Mouse (Mus musculus) adrenal gland, adult 18-20 months (tissue): ENCODE measurements around the gene Olfr690. TPM values are rescaled to one million over a fixed set of nuclear protein-coding genes. Genes with fewer than 3 reads are reported as not detected.
"Not testable (repeated sequence)": the region's sequence is repeated elsewhere in the genome, so short reads cannot be mapped to it uniquely, and the experiment has no call there.

ENCODE experiments used
- DNase-seq, 2 experiments: peaks; one replicate each; pipeline ENCODE4 v3.0.0; 2021 to 2022; ENCODE audit warnings: low spot score in 2 of 2
- long read RNA-seq, 2 experiments: library from polyadenylated mRNA; stranded (forward); transcript quantifications; one replicate each; pipeline ENCODE4 v2.0.0; 2021
- total RNA-seq, 2 experiments: library from RNA; stranded (reverse); gene quantifications; 1 replicate in 1 of 2; 2 replicates in 1 of 2; pipeline ENCODE4 v1.2.3; 2021

The Olfr690 gene
- not detected for total RNA-seq
- long read RNA-seq, experiment 1 = 0 reads
- long read RNA-seq, experiment 2 = 0 reads

DNA sequence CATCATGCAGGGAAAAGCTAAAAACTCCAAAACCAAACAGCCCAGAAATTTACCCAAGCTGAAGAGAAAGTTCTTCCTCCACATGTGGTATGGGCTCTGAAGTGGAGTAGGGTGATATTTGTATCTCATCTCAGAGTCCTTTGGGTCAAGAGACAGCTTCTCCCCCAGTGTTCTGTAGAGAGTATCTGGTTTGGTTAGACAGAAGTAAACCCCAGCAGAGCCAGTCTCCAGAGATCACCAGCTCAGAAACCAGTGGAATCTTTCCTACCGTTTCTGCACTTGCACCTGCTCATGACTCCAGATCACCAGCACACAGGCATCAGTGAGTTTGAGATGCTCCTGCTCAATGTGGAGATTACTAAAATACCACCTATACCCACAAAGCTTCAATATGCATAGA lies at the start of gene Olfr690:
TSS of gene Olfr690 (minus strand) at position 101 of the 400 bp plus-strand sequence.
- no peak for DNase-seq

DNA sequence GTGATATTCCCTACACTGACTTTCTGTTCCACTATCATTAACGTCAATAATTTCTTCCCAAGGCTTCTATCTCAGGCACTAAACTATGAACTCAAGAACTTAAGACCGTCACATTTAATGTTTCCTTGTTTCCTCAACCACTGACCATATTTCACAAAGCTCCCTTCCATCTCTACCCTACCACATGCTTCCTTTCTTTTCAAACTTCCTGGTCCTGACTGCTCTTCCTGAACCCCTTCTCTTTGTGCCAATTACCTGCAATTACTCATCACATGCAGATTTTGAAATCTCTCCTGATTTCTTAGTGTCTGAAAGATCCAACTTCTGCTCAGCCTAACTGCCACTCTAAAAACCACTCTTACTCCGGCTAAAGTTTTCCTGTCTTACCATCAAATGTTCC lies 46.4 kb upstream of the Olfr690 start:
- DNase-seq = no peak

DNA sequence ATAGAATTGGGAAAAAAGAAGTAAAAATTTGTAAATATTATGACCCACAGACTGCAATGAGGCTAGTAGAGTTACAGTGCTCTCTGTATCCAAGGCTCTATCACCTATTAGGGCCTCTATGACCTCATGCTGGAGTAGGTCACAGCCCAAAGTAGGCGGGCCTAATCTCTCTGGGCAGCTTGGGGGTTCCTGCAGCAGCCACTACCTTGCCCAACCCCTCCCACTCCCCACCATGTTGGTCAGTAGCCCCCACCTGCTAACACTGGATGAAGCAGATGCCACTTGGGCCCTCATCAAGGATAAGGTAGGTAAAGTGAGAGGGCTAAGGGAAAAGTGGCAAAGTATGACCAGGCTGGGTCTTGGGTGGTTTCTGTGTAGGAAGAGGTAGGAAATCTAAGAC lies 41.0 kb upstream of the Olfr690 start, which contains the start of gene Gm5901:
TSS of gene Gm5901 (plus strand) at position 173 of the 400 bp plus-strand sequence.
- no peak for DNase-seq

DNA sequence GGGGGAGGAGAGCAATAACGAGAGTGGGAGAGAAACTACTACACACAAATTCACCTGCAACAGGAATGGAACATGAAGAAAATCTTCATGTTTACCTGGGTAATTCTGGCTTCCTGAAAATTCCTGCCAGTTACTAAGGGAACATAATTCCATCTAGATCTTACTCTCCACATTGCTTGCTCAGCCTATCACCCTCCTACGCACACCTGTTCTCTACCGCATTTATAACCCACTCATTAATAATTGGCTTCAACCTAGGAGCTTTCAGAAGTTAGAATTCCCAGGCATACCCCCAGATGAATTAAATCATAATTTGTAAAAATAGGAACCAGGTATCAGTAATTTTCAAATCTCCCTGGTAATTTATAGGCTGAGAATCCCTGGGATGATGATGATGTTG lies 40.1 kb upstream of the Olfr690 start:
- DNase-seq = no peak

DNA sequence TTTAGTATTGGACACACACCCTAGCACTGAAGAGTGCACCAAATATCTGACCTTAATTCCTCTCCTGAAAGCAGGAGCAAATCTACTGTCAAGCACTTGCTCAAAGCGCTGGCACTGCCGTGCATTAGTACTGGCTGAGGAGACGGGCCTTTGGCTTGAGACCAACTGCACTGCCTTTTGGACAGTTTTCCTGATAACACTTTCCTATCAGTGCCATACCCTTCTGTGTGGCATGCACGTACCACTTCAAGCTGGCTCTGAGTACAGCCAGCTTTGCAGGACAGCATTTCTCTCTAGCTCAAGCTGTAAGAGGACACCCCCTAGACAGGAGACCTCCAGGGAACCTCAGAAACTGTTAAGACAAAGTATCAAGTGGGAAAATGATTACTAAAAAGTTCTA lies 39.6 kb upstream of the Olfr690 start:
- DNase-seq = no peak

DNA sequence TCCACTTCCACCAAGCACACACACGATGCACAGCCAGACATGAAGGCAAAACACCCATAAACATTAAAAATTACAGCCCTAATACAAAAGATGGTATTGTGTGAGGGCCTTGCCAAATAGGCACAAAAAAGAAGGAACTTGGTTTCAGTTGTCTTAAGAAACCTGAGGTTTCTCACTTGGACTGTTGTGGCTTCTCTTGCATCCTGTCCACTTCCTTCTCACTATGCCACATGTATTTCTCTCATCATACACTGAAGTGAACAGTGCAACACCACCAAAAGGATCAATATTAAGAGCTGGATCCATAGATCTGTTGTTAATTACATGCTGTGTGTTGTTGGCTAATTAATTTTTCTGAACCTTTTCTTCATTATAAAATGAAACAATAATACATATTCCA lies 39.0 kb upstream of the Olfr690 start:
- DNase-seq = no peak

DNA sequence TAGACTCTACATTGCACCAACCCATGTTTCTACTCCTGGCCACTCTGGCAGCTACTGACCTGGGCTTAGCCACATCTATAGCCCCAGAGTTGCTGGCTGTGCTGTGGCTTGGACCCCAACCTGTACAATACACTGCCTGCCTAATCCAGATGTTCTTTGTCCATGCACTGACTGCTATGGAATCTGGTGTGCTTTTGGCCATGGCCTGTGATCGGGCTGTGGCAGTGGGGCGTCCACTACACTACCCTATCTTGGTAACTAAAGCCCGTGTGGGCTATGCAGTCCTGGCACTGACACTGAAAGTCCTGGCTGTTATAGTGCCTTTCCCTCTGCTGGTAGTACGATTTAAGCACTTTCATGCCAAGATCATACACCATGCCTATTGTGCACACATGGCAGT lies 34.6 kb upstream of the Olfr690 start:
- DNase-seq = no peak

DNA sequence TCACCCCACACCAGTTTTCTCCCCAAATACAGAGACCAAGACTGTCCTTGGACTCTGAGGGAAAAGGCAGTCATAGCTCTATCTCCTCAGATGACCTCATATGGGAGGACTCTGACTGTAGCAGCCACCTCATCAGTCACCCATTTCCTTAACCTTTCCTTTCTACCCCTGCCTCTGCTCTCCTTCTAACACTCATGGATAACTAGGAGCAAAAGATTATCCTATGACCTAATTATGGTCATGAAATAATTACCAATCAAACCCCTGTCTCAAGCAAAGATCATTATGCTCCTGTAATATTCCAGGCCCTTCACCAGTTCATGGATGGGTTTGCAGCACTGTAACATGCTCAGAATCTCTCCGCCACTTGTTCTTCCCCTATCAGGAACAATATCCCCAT lies 34.0 kb upstream of the Olfr690 start, which contains the start of gene Olfr692:
TSS of gene Olfr692 (plus strand) at position 301 of the 400 bp plus-strand sequence.
- no peak for DNase-seq

DNA sequence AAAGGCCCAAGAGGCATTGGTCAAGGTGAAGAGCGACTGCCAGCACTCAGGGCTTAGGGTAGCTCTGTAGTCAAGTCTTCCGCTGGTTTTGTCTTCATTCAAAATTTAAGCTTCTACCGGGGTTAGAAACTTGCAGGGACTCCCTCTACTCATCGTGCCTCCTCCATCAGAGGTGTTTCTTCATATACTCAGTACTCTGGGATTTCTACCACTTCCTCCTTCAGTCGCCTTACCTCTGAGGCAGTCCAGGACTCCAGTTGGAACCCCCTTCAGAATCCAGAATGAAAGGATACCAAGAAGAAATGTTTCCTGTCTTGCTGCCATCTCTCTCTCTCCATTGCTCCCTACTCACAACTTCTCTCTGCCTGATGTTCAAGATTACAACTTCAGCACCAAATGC lies 33.4 kb upstream of the Olfr690 start:
- DNase-seq = no peak

DNA sequence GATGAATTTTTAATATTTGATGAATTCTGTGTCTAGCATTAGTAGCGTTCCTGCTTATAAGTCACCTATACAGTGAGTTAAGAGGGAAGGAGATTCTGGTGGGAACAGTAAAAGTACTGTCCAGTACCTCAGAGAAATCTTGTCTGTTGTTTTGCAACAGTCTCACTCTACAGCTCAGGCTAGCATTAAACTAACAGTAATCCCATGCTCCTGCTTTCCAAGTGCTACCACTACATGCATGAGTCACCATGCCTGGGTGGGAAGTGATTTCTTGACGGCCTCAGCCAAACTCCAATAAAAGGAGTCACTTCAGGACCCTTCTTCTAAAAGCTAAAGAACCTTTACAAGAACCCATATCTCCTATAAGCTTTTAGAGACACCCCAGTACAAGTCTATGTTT lies 27.8 kb upstream of the Olfr690 start:
- no peak for DNase-seq

DNA sequence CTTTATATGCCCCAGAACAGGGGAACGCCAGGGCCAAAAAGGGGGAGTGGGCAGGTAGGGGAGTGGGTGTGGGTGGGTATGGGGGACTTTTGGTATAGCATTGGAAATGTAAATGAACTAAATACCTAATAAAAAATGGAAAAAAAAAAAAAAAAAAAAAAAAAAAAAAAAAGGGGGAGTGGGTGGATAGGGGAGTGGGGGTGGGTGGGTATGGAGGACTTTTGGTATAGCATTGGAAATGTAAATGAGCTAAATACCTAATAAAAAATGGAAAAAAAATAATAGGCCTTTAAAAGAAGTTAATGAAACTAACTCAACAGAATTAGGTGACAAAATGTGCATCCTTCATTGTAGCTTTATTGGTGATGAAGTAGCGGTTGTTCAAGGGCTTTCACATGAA lies 22.6 kb upstream of the Olfr690 start:
- not testable (repeated sequence) for DNase-seq

DNA sequence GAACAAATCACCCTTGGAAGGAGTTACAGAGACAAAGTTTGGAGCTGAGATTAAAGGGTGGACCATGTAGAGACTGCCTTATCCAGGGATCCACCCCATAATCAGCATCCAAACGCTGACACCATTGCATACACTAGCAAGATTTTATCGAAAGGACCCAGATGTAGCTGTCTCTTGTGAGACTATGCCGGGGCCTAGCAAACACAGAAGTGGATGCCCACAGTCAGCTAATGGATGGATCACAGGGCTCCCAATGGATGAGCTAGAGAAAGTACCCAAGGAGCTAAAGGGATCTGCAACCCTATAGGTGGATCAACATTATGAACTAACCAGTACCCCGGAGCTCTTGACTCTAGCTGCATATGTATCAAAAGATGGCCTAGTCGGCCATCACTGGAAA lies 22.2 kb upstream of the Olfr690 start:
- DNase-seq = not testable (repeated sequence)

DNA sequence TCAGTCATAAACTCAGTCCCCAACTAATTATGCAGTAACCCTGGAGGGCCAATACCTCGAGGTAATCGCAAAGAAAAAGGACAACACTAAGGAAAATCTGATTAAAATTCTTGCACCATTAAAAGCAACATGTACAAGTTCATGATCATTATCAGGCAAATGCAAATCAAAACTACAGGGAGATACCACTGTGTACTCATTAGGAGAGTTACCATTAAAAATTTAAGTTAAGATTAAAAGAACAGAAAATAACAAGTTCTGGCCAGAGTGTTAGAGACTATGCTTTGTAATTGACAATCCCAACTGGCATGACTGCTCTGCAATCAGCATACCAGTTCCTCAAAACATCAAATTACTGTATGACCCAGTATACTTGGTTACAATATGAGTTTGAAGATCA lies 8.8 kb upstream of the Olfr690 start:
- DNase-seq = no peak

DNA sequence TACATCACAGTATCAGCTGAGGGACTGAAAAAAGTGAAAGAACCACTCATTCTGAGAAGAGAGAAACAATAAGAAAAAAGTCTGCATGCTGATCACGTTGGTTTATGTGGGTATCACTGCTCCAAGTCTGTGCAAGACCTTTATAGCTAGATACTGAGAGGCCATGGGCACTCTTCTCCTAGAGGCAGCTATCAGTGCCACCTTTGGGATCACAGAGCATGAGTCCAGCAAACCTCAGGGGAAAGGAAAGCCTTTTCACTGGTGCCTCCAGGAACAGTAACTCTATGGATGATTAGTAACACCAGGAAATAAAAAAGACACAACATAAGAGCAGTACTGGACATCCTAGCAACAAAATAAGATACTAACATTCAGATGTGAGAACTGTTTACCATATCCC lies 8.3 kb upstream of the Olfr690 start, which contains the start of gene Olfr691:
TSS of gene Olfr691 (minus strand) at position 101 of the 400 bp plus-strand sequence.
- DNase-seq = no peak

DNA sequence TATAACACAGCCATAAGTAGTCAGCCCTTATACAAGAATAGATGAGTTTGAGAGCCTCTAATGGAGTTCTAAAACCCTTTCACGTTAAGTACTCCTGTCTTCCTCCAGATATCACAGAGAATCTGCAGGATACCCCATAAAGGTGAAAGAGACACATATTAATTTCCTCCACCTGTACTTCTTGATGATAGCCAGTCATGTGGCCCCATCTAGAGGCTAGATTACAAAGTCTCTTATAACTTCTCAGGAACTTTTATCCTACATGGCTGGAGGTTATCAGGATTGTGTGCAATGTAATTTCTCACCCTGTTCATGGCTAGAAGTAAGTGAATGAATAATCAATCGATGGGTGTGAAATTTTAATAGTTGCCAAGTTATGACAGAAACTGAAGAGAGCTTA lies 8.6 kb downstream of the Olfr690 start:
- DNase-seq = no peak

DNA sequence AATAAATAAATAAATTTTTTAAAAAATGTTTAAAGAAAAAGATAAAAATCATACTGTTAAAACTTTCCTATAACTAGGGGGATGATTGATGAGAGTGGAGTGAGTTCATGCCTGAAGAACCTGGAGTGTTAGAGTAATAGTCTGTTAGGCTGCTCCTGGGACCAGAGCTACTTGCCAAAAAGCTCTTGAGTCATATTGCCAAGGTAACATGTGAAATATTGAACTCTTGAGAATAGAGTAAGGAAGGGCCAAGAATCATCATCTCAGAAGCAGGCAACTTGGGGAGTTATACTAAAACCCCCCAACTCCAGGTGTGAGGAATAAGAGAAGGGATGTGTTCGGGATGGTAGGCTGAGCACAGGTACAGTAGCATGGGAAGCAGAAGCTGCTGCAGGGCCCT lies 23.0 kb downstream of the Olfr690 start, which contains the start of gene Olfr689:
TSS of gene Olfr689 (plus strand) at position 301 of the 400 bp plus-strand sequence.
- no peak for DNase-seq

DNA sequence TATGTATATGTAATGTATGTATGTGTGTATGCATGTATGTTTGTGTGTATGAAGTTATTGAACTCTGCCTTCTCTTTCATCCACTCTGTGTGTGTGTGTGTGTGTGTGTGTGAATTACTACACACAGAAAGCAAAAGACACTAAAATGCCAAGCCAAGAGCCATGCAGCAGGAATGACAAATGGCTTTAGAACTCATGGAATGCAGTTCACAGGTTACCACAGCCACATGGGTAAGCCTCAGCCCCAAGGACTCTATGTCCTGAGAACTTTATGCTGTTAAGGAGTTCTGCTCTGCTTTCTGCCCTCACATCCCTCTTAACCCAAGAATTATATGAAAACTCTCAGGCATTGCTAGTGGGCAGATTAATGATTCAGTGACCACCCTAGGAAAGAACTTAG lies 43.9 kb downstream of the Olfr690 start:
- DNase-seq = no peak

DNA sequence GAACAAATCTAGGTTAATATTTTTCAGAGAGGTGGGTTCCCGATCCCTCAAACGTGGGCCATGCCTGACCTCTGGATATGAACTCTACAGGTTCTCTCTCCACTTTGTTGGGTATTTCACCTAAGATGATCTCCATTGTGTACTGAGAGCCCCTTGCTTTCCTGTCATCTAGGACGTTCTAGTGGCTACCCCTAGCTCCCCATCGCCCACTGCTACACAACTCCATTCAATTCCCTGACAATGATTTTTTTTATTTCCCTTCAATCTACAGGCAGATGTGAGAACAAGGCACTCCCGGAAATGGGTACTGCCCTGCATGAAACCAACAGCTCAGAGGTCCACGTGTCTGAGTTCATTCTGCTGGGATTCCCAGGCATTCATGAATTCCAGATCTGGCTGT lies 46.1 kb downstream of the Olfr690 start, which contains the start of gene Olfr688:
TSS of gene Olfr688 (plus strand) at position 301 of the 400 bp plus-strand sequence.
- no peak for DNase-seq

Other genes with a start within 250 kb of the Olfr690 start
- gene Olfr680-ps1, start 241.3 kb downstream of the Olfr690 start, total RNA-seq = not detected
- not detected for gene Olfr681, start 217.3 kb downstream of the Olfr690 start, total RNA-seq
- not detected for gene Olfr683, start 187.1 kb downstream of the Olfr690 start, total RNA-seq
- gene Olfr684, start 170.5 kb downstream of the Olfr690 start, total RNA-seq = not detected
- gene Olfr685, start 148.1 kb downstream of the Olfr690 start, total RNA-seq = not detected
- not detected for gene Olfr686, start 126.6 kb downstream of the Olfr690 start, total RNA-seq
- not detected for gene Olfr688, start 46.0 kb downstream of the Olfr690 start, total RNA-seq
- not detected for gene Olfr689, start 22.9 kb downstream of the Olfr690 start, total RNA-seq
- gene Olfr691, start 8.2 kb upstream of the Olfr690 start, total RNA-seq = not detected
- not detected for gene Olfr692, start 34.1 kb upstream of the Olfr690 start, total RNA-seq
- not detected for gene Gm5901, start 40.9 kb upstream of the Olfr690 start, total RNA-seq
- gene Fam160a2, start 66.0 kb upstream of the Olfr690 start, total RNA-seq = 10 to 100 TPM; 25.6 to 26.9 TPM
- not detected for gene Cnga4, start 70.5 kb upstream of the Olfr690 start, total RNA-seq
- not detected for gene Cckbr, start 91.6 kb upstream of the Olfr690 start, total RNA-seq
- 10 to 100 TPM; 53.5 to 63.7 TPM for gene Cavin3, start 148.2 kb upstream of the Olfr690 start, total RNA-seq
- 10 to 100 TPM; 50.3 to 54.5 TPM for gene Smpd1, start 220.3 kb upstream of the Olfr690 start, total RNA-seq
- gene Apbb1, start 247.5 kb upstream of the Olfr690 start, total RNA-seq = 10 to 100 TPM; 14.3 to 15.7 TPM